Mouse (Mus musculus) urinary bladder, postnatal 25 days (tissue): ENCODE results near the gene Vps54.
A peak's percentile ranks its signal among the peaks of the same experiment; 100 is the strongest.
"Not testable (repeated sequence)": the region's sequence is repeated elsewhere in the genome, so short reads cannot be mapped to it uniquely, and the experiment has no call there.

Experiments
- DNase-seq: peaks from one replicate; pipeline ENCODE4 v3.0.0; 2022; ENCODE audit warnings: low spot score

The Vps54 gene

DNA sequence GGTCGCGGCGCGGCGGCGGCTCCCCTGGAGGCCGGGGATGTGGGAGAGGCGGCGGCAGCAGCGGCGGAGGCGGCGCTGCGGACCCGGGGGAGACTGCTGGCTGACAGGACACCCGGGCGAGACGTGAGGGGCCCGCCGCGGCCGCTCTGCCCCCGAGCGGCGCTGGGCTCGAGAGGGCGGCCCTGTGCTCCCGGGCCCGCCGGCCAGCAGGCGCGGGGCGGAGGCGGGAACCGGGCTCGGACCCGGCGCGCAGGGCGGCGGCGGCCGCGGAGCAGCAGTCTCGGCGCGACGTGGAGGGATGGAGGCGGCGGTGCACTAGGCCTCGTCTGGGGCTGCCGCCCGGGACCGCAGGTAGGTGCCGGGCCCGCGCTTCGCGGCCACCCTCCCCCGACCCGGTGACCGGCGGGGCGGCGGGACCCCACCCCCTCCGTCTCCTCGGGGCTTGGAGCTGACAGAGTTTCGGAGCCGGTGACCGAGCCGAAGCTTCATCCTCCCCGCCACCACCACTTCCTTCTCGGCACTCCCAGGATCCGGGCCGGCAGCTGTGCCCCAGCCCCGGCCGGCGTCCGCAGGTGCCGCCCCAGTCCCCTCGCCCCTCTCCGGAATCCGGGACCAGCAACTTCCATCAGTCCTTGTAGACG is at the start of gene Vps54:
Gene Vps54, plus strand, starts transcription at position 261 of the 641 bp plus-strand sequence.
- peak; percentile 55 for DNase-seq

DNA sequence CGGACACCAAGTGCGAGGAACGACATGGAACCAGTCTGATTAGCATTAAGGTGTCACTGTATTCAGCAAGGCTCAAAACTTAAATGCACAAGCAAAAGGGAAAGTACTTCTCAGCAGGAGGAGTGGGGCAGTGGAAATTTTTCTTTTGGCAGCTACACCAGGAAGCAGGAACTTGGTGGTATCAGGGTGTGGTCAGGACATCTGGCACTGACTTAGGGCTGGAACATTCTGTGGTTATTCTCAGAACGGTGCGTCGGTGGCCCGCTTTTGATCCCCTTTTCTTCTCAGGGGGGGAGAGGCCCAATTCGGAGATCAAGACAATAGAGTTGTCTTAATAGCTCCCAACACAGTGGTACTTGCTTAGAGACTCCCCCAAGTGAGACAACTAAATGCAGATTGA is 47.3 kb upstream of the Vps54 start:
- DNase-seq: not testable (repeated sequence)

DNA sequence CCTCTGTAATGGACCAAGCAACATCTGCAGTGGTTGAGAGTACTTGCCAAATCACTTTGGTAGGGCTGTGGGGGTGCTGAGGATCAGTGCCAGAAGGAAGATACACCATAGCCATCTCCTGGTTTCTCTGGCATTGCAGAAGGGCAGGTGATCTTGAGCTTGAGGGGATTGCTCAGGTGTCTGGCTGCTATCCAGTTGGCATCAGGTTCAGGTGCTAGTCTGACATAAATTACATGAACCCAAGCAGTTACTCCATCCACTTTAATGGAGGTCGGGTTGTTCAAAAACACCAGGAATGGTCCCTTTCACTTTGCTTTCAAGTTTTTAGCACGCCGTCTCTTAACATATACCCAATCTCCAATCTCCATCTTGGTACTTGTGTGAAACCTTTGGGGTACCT is 44.2 kb upstream of the Vps54 start:
- no peak for DNase-seq

DNA sequence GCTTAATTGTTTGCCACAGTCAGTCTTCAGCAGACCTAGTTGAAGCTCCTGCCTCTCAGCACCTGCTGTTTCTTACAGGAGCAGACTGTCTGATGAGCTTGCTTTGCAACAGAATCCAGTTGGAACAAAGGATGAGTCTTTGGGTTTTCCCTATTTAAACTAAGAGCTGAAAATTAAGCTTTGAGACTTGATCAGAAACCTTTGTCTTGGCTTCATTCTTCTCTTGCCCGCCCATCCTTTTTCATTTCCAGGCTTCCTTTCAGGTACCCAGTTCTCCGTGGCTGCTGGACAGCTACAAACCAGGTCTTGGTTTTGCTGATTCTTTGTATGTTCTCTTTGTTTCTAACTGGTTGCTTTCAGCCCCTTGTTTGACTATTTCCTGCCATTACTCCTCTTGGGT is 30.0 kb upstream of the Vps54 start:
- no peak for DNase-seq

DNA sequence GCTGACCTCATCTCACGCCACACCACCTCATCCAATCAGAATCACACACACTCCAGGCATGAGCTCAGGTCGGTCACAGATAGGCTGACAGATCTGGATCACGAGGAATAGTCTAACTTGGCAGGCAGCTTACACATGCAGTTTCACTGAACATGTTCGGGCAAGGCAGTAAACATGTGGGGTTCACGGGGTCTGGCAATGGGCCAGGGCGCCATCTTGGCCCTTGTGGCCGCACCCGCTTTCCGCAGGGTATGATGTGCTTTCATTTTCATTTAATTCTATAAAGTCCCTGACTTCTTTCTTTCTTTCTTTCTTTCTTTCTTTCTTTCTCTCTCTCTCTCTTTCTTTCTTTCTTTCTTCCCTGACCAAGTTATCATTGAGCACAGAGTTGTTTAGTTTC is 29.4 kb upstream of the Vps54 start:
- not testable (repeated sequence) for DNase-seq

DNA sequence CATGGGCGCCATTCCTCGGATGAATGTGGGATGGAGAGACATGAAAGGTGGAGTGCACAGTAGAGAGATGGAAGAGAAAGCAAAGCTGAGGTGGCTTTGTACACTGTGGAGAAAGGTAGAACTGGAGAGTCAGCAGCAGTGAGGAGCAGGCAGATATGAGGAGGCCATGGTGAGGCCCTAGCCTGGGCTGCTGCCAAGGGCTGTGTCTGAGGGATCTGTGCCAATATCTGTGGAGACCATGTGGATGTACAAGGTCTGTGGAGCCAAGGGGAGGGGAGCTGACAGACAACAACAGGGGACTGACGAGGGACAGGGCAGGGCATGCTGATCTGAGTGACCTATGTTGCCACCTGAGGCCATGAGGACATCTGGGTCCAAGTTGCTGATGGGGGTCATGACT is 21.7 kb upstream of the Vps54 start:
- no peak for DNase-seq

DNA sequence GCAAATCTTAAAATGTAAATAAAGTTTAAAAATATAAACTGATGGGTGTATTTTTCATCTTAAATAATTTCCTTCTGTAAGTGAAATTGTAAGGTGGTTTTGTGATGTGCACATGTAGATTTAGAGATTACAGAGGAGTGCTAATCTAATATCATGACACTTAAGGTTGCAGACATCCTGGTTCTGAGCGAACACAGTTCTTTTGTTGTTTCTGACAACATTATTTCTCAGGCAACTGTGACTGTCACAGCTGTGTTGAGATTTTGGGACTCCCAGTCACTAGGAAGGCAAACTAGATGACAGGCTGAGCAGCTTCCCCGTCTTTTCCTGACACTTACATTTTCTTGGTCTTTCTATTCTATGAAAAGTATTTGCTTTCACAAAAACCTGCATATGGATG is 19.8 kb upstream of the Vps54 start:
- no peak for DNase-seq

DNA sequence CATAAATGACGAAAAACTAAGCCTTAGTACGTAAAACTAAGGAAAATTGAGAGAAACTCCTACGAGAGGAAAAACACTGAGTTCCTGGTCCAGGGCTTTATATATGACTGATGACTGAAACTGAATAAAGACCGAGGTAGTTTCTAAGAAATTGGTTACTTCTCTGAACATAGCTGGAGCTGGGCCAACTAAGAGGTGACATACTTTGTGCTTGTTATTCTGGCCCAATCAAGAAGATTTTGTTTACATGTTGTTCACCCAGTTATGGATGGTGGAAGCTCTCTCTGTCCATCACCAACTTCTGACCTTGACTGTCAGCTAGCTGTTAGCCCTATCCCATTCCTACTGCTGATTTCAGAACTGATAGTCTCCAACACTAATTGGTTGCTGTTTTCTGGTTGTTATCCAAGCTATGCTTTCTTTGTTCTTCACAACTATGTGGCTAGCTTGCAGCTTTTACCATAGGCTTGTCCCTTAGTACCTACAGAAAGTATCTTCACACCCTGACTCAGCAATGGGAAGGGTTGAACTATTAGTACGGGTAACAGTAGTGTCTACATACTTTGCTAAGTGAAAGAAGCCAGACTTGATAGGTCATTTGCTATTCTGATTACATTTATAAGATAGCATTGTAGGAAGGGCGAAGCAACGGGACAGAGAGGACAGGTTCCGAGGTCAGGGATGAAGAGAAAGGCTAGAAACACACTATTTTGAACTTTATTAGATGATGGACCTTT is 19.1 kb upstream of the Vps54 start:
- DNase-seq: no peak

DNA sequence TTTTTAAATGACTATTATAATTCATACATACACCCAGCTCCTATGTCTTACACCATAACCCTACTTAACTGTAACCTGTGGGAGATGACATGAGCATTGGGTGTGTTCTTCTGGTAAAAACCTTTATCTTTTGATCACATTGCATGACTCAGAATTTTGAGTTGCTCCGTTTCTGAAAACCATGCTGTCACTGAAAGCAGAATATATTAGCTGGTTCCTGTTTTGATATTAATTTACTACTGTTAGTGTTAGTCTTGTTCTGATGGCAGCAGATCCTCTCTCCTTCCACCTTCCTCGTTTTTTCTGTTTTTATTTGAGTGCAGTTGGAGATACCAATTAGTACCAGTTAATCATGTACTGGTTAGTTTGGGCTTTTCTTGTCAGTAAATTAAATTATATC is 18.3 kb upstream of the Vps54 start:
- no peak for DNase-seq

DNA sequence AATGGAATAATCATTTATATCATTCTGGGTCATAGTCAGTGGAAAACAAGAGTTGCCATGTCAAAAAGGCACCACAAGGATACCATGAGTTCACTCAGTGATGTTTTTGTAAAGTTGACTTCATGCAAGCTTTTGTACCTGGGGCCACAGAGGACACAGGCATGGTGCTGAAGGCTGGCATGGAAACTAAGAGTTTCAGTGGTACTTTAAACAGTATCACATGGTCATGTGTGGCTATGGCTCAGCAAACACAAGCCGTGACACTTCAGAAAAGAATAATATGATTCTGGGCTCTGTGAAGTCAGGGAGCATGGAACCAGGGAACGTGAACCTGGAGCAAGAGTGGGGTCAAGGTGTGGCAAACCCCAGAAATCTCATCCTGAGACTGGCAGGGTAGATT is 17.7 kb upstream of the Vps54 start:
- no peak for DNase-seq

DNA sequence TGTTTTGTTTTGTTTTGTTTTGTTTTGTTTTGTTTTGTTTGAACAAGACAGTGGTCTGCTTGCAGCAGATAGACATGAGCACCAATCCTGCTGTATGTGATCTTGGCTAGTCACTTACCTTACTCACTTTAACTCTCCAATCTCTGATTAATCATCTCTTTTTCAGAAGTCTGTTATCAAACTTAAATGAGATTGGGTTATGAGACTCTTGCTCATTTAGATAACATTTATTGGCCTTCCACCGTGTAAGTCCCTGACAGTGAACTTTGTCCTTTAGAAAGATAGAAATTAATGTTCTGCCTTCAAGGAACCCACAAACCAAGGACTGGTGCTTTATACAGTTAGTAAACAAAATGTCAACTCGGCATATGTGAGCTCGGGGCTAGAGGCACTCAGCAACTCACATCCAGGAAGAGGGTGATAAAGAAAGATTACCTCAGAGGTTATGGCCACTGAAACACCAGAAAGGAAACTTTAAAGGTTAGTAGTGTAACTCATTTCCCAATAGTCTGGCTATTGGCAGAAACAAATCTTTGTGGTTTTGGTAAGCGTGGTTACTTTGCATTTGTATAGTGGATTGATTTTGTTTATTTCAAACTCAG is 16.4 kb upstream of the Vps54 start:
- DNase-seq: no peak

DNA sequence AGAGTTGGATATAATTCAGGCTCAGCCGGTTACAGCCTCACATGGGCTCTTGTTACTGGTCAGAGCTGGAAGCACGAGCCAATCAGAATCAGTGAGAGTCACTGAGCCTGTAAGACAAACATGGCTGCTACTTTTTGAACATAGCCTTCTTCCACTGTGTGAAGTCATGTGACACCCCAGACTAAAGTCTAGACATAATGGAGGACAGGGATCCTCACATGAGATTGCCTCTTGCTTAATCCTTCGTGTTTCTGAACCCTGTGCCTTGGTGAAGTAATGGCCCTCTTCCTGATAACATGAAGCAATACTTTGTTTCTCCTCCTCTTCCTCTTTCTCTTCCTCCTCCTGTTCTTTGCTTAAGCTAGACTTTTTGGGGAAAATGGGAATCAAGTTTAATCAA is 15.5 kb upstream of the Vps54 start:
- no peak for DNase-seq

DNA sequence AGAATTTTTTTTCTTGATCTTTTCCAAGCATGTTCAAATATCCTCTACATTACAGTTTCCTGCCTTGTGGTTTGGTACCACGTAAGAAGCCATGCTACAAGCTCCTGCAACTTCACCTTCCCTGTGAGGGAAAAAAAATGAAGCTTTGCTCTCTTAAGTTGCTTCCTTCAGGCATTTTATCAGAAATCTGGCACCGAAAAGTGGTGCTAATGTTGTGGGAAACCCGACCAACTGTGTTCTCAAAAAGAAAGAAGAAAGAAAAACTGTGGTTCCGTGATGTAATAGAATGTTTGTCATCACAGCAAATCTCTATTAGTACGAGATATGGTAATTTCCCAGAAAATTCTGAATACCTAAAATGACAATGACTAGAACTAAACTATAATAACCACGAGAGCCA is 15.0 kb upstream of the Vps54 start:
- no peak for DNase-seq

DNA sequence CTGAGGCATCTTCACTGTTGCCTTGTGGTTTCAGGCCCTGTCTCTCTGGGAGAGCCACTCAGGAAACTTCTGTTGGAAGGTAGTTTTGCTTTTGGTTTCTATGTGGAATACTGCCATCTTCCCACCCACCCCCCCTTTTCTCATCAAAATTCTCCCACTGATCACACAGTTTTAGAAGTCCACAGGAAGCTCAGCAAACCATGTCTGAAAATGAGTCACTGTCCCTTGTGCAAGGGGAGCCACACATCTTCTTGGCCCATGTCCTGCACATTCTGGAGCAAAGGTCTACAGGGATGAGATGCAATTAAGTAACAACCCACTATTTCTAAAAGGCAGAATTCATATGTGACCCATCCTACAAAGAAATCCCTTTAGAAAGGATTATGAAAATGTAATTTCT is 14.6 kb upstream of the Vps54 start:
- no peak for DNase-seq

DNA sequence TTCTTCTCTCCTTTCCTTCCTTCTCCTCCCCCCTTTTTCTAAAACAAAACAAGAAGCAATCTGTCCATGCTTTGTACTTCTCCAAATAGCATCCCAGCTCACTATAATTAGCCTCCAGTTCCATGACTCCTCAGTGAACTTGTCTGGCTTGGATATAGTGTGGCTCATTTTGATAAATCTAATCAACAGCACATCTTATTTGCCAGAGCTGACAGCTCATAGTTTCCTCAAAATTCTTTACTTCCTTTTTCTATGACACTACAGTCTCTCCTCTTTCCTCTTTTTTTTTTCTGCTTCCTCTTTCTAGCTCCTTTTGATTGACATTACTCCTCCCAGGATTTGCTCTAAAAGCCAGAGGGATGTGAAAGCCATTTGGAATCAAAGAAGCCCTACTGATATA is 14.1 kb upstream of the Vps54 start:
- no peak for DNase-seq

DNA sequence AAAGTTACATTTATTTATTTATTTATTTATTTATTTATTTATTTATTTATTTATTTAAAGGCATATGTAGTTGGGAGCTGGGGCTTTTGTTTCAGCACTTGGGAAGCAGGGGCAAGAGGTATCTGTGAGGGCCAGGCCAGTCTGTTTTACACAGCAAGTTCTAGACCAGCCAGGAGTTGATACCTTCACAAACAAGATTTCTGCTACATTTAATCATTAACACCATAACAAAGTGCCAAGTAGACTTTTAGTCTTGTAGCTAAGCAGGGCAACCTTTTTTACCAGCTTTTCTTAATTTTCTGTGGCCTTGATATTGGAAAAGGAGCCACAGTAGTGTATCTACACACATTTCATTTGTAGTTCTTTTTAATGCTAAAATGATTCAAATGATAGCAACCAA is 3.7 kb upstream of the Vps54 start:
- no peak for DNase-seq

DNA sequence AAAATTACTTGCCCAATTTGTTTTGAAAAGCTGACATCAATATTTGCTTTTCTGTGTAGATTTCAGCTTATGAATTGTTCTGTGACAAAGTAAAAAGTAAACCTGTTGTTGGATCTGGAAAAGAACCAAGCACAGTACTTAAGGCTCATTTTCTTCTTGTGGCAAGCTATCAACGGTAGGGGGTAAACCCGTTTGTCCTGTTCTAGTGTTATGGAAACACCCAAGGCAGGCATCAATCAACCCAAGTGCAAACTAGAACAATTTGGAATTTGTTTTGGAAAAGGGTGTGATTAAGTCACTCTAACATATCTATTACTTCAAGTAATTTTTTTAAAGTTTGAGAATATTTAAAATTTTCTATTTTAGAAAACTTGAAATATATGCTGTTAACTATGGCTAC is 3.3 kb upstream of the Vps54 start:
- no peak for DNase-seq

DNA sequence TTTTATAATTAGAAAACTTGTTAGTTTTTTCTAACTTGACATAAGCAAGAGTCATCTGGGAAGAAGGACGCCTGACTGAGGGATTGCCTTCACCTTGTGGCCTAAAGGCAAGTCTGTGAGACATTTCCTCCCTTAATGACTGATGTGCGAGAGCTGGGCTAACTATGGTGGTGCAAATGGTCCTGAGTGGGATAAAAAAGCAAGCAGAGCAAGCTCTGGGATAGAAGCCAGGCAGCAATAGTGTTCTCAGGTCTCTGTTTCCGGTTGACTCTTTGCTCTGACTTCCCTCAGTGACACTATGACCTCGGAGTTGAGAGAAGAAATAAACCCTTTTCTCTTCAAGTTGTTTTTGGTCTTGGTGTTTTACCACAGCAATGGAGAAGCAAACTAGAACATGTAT is 2.1 kb upstream of the Vps54 start:
- no peak for DNase-seq

DNA sequence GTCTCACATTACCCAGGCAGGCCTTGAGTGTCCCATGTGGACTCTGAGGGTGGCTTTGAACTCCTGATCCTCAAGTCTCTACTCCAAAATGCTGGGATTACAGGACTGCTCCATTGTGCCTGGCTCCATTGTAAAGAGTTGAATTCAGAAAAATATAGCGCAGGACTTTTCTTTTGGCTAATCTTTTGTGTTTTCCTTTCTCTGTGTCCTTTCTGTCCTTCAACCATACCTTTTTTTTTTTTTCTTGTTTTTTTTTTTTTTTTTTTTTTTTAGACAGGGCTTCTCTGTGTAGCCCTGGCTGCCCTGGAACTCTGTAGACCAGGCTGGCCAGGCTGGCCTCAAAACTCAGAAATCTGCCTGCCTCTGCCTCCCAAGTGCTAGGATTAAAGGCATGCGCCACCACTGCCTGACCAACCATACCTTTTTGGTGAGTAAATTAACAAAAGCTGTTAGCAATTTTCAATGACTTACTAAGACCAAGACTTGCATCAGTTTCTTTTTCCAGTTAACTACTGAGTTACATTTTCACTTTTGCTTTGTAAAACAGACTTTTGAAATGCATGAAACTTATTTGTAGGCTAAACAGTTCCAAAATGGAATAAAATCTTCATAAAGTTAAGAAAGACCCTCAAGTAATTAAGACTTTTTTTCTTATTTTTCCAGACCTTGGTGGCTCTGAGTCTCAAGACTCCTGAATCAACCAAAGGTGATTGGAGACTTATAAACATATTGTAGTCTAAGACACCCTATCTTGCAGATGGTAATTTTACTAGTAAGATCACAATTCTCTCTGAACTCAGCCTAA is 1.4 kb upstream of the Vps54 start:
- no peak for DNase-seq

DNA sequence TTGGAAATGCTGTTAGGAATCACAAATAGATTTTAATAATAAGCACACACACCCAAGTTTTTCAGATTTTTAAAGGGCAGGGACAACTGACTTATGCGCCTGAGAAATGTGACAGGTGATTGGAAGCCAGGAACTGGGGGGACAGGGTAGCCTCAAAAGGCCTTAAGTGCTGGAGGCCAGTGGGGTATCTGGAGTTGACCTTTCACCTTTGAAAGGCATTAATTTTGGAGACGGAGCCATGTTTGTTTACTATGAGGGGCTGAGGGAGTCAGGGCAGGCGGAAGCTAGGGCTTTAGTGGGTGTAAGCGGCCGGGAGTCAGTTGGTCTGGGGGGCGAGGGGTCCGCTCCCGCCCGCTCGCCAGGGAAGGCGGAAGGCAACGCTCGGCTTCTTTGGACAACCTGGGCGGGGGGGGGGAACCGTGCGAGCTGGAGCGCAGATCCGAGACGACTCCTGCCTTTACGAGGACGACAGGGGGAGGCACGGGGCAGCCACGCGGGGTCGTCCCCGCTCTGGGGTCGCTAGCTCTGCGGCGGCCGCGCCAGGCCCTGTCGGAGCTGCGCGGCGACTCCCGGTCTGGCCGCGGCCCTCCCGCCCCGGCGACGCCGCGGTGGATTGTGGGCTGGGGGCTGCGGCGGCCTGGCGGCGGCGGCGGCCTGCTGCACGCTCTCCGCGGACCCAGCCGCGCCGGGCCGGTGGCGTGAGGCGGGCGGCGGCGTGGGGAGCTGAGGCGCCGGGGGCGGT is 631 bp upstream of the Vps54 start:
- peak; percentile 29 for DNase-seq

DNA sequence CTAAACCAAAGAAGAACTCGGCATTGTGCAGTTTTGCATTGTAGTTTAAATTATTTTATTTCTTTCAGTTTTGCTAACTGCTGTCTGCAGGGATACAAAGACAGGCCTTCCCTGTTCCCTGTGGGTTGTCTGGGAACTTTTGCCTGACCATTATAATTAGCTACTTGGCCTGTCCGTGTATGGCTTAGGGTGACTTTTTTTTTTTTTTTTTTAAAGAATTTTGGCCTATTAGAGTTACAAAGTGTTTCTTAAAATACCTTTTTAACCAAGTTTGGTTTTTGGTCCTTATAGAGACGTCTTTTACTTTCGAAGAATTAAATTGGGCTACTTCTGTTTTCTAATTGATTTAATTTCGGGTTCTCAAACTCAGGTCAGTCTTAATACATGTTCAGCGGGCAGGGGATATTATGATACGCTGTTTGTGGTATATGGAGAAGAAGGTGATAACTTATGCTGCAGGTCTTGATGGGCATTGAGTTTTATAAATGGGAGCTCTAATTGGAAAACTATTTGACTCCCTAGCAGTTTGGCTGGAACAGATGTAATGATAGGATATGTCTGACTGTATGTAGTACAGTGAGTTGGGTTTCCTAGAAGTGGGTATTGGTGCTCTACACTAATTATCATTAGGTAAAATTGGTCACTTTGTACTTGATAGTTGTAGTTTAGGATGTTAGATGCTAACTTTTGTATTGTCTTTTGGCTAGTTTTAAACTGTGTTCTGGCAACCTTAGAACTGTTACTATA is 855 bp downstream of the Vps54 start:
- DNase-seq: no peak
